Mouse (Mus musculus) G1E (cell line): ENCODE data around the gene Tnfsf9. TPM values are rescaled to one million over a fixed set of nuclear protein-coding genes. Genes with fewer than 3 reads are reported as not detected.
A peak's percentile ranks its signal among the peaks of the same experiment; 100 is the strongest.

Experiments used
- ATAC-seq: 2 replicates; pipeline ENCODE4 v1.8.0; 2016; ENCODE audit warnings: mild to moderate bottlenecking; ENCODE audit not compliant: insufficient number of reproducible peaks, poor library complexity, low FRiP score, severe bottlenecking; ENCODE audit errors: extremely low read depth
- DNase-seq: peaks from one replicate; pipeline ENCODE4 v3.0.0; 2012; ENCODE audit warnings: low spot score
- H3K27me3 ChIP-seq: 2 replicates; pipeline ENCODE4 v1.6.1; 2012; ENCODE audit warnings: mild to moderate bottlenecking, low read length, inconsistent platforms; ENCODE audit not compliant: insufficient read depth
- H3K36me3 ChIP-seq: replicated peaks from 2 replicates; pipeline ENCODE3; 2012; ENCODE audit warnings: mild to moderate bottlenecking, inconsistent platforms
- H3K4me1 ChIP-seq: 2 replicates; pipeline ENCODE4 v1.6.1; 2012; ENCODE audit warnings: low read depth, low read length, inconsistent platforms, mixed read lengths; ENCODE audit not compliant: insufficient read depth
- H3K4me3 ChIP-seq: 2 replicates; pipeline ENCODE4 v1.5.1; 2012; ENCODE audit warnings: low read depth, mild to moderate bottlenecking, inconsistent platforms, low read length, moderate library complexity, mixed read lengths
- H3K9me3 ChIP-seq: replicated peaks from 2 replicates; pipeline ENCODE4 v1.6.1; 2012; ENCODE audit warnings: inconsistent platforms
- CTCF ChIP-seq: IDR thresholded peaks from 2 replicates; pipeline ENCODE4 v1.5.1; 2012; ENCODE audit warnings: low read depth, low read length, inconsistent platforms, mixed read lengths
- GATA1 ChIP-seq: IDR thresholded peaks from 2 replicates; pipeline ENCODE4 v1.6.1; 2012; ENCODE audit warnings: borderline replicate concordance, low read length, inconsistent platforms, mixed read lengths
- GATA2 ChIP-seq: IDR thresholded peaks from 2 replicates; pipeline ENCODE4 v1.6.1; 2012; ENCODE audit warnings: low read depth, low read length, inconsistent platforms, borderline replicate concordance
- POLR2AphosphoS5 ChIP-seq: IDR thresholded peaks from 2 replicates; pipeline ENCODE4 v1.6.1; 2012; ENCODE audit warnings: low read depth, low read length, inconsistent platforms; ENCODE audit not compliant: insufficient replicate concordance
- TAL1 ChIP-seq: conservative IDR thresholded peaks from 2 replicates; pipeline ENCODE4 v1.6.1; 2012; ENCODE audit warnings: low read depth, low read length, inconsistent platforms, mixed read lengths
- polyA plus RNA-seq: library from polyadenylated mRNA; stranded (reverse); fragments of >175 nt; gene quantifications from 2 replicates; pipeline ENCODE4 v1.2.3, GENCODE M21; 2012
- total RNA-seq, 2 experiments: library from RNA; stranded (forward) in 1 of 2; stranded (reverse) in 1 of 2; fragments of 200-1000 nt in 1 of 2; fragments of >200 nt in 1 of 2; fragmentation: Nextera tagmentation in 1 of 2; gene quantifications; 2 replicates each; pipeline ENCODE4 v1.2.3; 2014 to 2017

Gene Tnfsf9
- total and polyA plus RNA-seq, 3 experiments: 4.4 to 10.4 (median 9.2) TPM

GRCm38 (mm10) chr17:57087049-57087832 lies 17.9 kb upstream of the Tnfsf9 start, which contains the start of gene Tubb4a:
Tubb4a (minus strand) TSS chr17:57087782.
- DNase-seq (no peak), ATAC-seq (no peak)
- Histone ChIP-seq H3K4me1 (peaks cover 13% of the 10 kb centered on the region), H3K4me3 (no peak within 1 kb of the TSS), H3K36me3 (no peaks in the 10 kb centered on the region), H3K27me3 (peaks cover 57% of the 10 kb centered on the region), H3K9me3 (no peaks in the 10 kb centered on the region)
- no peak for TF ChIP-seq POLR2AphosphoS5
- TF ChIP-seq CTCF: no peak
- no peak for TF ChIP-seq TAL1
- TF ChIP-seq GATA1: no peak
- TF ChIP-seq GATA2: no peak

GRCm38 (mm10) chr17:57094222-57094621 lies 10.9 kb upstream of the Tnfsf9 start:
- TF ChIP-seq GATA1 (no peak), POLR2AphosphoS5 (no peak), TAL1 (peak; percentile 38), CTCF (no peak), GATA2 (no peak)
- peak; percentile 79 for ATAC-seq

GRCm38 (mm10) chr17:57095855-57096622 lies 9.1 kb upstream of the Tnfsf9 start:
- TF ChIP-seq POLR2AphosphoS5 (no peak), GATA2 (no peak), CTCF (no peak), TAL1 (no peak), GATA1 (no peak)
- H3K36me3 ChIP-seq: peaks cover 35% of the 10 kb centered on the region
- peak overlapping the region; percentile 30; the same call in 1 of the 2 replicates for H3K4me3 ChIP-seq
- DNase-seq (no peak), ATAC-seq (no peak)
- no peaks in the 10 kb centered on the region for H3K9me3 ChIP-seq
- peaks cover 64% of the 10 kb centered on the region for H3K4me1 ChIP-seq
- H3K27me3 ChIP-seq: peaks cover 4% of the 10 kb centered on the region; the same call in 1 of the 2 replicates

More at GRCm38 (mm10) chr17:57094222-57094621, 10.9 kb upstream of the Tnfsf9 start:
- peaks cover 19% of the 10 kb centered on the region for H3K36me3 ChIP-seq
- H3K27me3 ChIP-seq: peaks cover 17% of the 10 kb centered on the region
- no peak for DNase-seq
- peaks cover 48% of the 10 kb centered on the region for H3K4me1 ChIP-seq
- no peaks in the 10 kb centered on the region for H3K9me3 ChIP-seq
- no peak overlapping the region for H3K4me3 ChIP-seq

- Histone ChIP-seq H3K36me3 (peaks cover 40% of the 10 kb centered on the region), H3K9me3 (no peaks in the 10 kb centered on the region), H3K4me3 (peak overlapping the region; percentile 30; the same call in 1 of the 2 replicates), H3K27me3 (peaks cover under 1% of the 10 kb centered on the region; the same call in 1 of the 2 replicates), H3K4me1 (peaks cover 68% of the 10 kb centered on the region)
- TF ChIP-seq POLR2AphosphoS5 (no peak), GATA2 (no peak), TAL1 (no peak), GATA1 (no peak), CTCF (peak; percentile 79)
- DNase-seq (peak; percentile 63), ATAC-seq (no peak)
Measured at GRCm38 (mm10) chr17:57096623-57096920, 8.6 kb upstream of the Tnfsf9 start.

GRCm38 (mm10) chr17:57098321-57098720 lies 6.8 kb upstream of the Tnfsf9 start:
- no peaks in the 10 kb centered on the region for H3K9me3 ChIP-seq
- no peak overlapping the region for H3K4me3 ChIP-seq
- no peak for DNase-seq
- peaks cover 55% of the 10 kb centered on the region for H3K36me3 ChIP-seq
- peaks cover 74% of the 10 kb centered on the region for H3K4me1 ChIP-seq
- no peak for ATAC-seq
- TF ChIP-seq GATA2 (no peak), TAL1 (no peak), POLR2AphosphoS5 (no peak), GATA1 (no peak), CTCF (no peak)
- no peaks in the 10 kb centered on the region for H3K27me3 ChIP-seq

GRCm38 (mm10) chr17:57099629-57100325 lies 5.3 kb upstream of the Tnfsf9 start:
- H3K27me3 ChIP-seq: no peaks in the 10 kb centered on the region
- ATAC-seq: peak; percentile 72
- peaks cover 77% of the 10 kb centered on the region for H3K4me1 ChIP-seq
- H3K36me3 ChIP-seq: peaks cover 62% of the 10 kb centered on the region
- H3K4me3 ChIP-seq: peak overlapping the region; percentile 33; the same call in 1 of the 2 replicates
- no peaks in the 10 kb centered on the region for H3K9me3 ChIP-seq
- no peak for TF ChIP-seq CTCF
- TF ChIP-seq GATA2: no peak
- TF ChIP-seq GATA1: no peak
- no peak for TF ChIP-seq TAL1
- TF ChIP-seq POLR2AphosphoS5: no peak
- peak; percentile 50 for DNase-seq
